Mouse (Mus musculus) layer of hippocampus, adult 9-10 months (tissue): ENCODE results near the gene Gm20388.
"Not testable (repeated sequence)": the region's sequence is repeated elsewhere in the genome, so short reads cannot be mapped to it uniquely, and the experiment has no call there.

Source experiments
- DNase-seq: peaks from one replicate; pipeline ENCODE4 v3.0.0; 2022; ENCODE audit warnings: low spot score

The Gm20388 gene

GRCm38 (mm10) chr8:123420525-123421281, 3510.1 kb downstream of the Gm20388 start:
- no peak for DNase-seq

DNA sequence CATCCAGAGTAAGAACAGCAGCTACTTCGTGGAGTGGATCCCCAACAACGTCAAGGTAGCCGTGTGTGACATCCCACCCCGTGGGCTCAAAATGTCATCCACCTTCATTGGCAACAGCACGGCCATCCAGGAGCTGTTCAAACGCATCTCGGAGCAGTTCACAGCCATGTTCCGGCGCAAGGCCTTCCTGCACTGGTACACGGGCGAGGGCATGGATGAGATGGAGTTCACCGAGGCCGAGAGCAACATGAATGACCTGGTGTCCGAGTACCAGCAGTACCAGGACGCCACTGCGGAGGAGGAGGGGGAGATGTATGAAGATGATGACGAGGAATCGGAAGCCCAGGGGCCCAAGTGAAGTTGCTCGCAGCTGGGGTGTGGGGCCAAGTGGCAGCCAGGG, 3510.7 kb downstream of the Gm20388 start:
- DNase-seq, result no peak

DNA sequence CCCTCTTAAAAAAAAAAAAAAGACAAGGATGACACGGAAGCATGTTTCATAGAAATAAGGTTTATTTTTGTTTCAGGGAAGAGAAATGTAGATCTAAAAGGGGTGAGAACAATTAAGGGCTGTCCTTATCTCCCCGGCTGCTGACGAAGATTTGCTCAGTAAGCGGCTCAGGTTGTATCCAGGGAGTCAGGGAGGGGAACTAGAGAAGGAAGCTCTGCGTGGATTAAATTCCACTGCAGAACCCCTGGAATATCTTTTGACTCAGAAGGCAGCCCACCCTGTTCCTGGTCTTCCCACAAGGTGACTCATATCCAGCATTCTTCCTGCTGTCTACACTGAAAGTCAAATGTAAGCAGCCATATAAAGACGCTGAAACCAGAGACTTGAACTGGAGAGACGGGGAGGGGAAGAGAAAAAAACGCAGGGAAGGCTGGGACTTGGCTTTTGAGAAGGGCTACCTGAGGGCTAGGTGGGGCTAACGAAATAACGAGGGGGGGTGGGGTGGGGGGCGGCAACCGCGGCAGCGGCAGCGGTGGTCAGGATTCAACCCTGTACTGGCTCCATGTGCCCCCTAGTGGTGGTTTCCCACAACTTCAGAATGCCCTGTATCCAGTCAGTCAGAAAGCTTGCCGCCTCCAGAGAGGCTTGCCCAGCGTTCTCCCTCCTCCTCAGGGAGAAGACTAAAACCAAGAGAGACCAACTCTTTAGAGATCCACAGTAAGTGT, 3511.6 kb downstream of the Gm20388 start:
- peak; percentile 65 for DNase-seq

GRCm38 (mm10) chr8:123422781-123423159, 3512.1 kb downstream of the Gm20388 start:
- no peak for DNase-seq

DNA sequence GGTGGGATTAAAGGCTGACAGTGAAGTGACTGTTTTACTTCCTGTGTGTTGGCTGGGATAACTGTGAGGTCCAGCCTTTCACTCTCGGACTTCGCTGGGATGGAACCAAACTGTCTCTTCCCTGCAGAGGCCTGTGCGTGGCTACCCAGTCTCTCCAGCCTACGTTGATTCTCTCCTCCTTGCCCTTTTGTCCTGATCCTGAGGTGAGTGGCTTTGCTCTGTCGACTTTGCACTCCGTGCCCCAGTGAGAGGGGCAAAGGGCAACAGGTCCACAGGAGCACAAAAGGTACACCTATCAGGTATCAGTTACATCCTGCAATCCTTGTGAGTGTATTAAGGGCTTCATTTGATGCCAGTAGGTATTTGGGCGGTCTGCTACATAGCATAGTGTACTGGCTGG, 3512.8 kb downstream of the Gm20388 start, which contains the start of gene Def8:
Gene Def8, plus strand, starts transcription at position 87 of the 400 bp plus-strand sequence.
- DNase-seq, result no peak

DNA sequence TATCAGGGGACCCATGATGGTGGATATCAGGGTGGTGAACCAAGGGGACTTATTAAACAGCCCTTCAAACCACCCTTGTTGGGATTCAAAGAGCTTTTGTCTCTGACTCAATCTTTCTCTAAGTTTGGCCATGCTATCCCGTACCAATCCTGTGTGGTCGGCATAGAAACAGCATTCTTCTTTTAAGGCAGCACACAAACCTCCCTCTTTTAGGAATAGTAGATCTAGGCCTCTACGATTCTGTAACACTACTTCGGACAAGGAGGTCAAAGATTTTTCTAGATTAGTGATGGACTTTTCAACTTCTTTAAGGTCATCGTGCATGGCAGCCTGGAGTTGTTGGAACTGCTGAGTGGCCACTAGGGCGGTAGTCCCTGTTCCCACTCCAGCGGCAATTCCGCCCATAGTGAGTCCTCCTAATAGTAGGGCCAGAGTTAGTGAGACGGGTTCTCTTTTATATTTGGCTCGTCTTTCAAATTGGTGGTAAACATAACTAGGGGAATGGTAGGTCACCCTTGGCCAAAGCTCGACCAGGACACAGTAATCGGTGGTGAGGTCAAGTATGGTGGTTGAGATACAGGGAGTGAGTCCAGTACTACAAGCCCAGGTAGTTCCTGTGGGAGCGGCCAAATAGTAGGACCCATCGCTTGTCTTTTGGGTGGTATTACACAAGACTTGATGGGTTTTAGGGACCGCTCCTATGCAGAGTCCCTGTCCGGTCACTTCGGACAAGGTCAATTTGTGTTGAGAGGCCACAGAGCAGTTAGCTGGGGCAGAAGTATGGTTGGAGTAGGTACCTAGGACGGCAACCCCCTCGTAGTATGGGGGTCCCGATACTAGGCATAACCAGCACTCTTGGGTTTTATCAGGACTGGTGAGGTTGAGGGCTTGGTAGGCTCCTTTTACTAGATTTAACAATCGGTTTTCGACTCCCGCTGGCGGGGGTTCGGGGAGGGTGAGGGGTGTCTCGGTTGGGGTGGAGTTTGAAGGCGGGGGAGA, 3516.2 kb downstream of the Gm20388 start:
- no peak for DNase-seq

GRCm38 (mm10) chr8:123427639-123428275, 3517.1 kb downstream of the Gm20388 start:
- DNase-seq, result no peak

DNA sequence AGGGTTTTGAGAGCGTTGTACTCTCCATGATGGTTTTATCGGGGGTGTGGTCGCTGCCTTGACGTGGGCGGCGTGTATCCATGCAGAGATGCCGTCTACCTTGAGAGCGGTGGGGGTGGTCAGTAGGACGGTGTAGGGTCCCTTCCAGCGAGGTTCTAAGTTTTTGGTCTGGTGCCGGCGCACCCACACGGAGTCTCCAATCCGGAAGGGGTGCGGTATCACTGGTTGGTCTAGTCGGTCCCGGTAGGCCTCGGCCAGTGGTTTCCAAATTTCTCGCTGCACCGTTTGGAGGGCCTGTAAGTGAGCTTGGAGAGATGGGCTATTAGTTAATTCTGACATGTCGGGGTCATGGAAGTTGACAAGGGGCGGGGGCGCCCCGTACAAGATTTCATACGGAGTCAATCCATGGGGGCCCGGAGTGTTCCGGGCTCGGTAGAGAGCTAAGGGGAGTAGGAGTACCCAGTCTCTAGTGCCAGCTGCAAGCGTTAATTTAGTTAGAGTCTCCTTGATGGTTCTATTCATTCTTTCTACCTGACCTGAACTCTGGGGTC, 3517.8 kb downstream of the Gm20388 start:
- DNase-seq, result no peak

DNA sequence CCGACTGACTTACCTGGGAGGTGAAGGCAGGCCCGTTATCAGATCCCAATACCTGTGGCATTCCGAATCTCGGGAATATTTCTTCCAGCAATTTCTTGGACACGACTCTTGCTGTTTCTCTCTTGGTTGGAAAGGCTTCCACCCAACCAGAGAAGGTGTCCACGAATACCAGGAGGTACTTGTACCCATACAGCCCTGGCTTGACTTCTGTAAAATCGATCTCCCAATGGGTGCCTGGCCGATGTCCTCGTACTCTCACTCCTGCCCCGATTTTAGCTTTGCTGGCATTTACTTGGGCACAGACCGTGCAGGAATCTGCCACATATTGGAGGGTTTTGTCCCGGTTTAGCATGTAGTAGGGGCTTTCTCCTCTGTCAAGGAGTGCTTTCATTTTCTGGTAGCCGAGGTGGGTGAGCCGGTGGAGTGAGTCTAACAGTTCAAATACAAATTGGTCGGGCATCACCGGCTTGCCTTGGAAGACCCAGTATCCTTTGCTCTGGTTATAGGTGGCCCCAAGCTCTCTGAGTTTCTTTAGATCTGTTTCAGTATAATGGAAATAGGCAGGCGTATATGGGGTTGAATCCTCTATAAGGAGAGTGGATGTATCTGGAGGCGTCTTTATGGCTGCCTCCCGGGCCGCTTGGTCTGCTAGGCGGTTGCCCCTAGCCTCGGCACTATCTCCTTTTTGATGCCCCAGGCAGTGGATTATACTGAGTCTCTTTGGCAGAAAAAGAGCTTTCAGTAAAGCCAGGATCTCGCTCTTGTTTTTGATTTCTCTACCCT, 3518.5 kb downstream of the Gm20388 start:
- DNase-seq, result no peak

GRCm38 (mm10) chr8:123429722-123430013, 3519.0 kb downstream of the Gm20388 start:
- not testable (repeated sequence) for DNase-seq

DNA sequence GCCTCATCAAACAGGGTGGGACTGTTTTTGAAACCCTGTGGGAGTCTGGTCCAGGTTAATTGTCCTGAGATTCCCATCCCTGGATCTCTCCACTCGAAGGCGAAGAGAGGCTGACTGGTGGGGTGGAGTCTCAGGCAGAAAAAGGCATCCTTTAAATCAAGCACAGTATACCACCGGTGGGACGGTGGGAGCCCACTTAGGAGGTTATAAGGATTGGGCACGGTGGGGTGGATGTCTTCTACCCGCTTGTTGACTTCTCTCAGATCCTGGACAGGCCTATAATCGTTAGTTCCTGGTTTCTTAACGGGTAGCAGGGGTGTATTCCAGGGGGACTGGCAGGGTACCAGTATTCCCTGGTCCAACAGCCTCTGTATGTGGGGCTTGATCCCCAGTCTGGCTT, 3520.3 kb downstream of the Gm20388 start:
- not testable (repeated sequence) for DNase-seq

DNA sequence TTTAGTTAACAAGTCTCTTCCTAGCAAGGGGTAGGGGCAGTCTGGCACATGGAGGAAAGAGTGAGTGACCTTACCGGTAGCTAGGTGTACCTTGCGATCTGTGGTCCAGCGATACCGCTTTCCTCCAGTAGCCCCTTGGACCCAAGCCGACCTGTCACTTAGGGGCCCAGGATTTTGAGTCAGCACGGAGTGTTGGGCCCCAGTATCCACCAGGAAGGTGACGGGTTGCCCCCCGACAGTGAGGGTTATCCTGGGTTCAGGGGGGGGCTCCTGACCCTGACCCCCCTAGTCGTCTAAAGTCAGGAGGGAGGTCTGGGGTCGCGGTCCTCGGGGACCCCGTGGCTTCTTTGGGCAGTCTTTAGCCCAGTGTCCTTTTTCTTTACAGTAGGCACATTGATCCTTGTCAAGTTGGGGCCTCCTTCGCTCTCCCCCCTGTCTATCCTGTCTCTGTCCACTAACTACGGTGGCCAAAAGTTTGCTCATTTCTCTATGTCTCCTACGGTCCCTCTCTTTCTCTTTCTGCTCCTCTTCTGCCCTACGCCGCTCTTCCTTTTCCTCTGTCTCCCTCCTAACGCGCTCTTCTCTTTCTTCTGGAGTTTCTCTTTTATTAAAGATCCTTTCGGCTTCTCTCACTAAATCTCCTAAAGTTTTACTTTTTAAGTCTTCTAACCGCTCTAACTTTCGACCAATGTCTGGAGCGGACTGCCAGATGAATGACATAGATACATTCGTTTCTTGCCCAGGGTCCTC, 3521.2 kb downstream of the Gm20388 start:
- DNase-seq, result no peak

GRCm38 (mm10) chr8:123432381-123432780, 3521.7 kb downstream of the Gm20388 start:
- no peak for DNase-seq

DNA sequence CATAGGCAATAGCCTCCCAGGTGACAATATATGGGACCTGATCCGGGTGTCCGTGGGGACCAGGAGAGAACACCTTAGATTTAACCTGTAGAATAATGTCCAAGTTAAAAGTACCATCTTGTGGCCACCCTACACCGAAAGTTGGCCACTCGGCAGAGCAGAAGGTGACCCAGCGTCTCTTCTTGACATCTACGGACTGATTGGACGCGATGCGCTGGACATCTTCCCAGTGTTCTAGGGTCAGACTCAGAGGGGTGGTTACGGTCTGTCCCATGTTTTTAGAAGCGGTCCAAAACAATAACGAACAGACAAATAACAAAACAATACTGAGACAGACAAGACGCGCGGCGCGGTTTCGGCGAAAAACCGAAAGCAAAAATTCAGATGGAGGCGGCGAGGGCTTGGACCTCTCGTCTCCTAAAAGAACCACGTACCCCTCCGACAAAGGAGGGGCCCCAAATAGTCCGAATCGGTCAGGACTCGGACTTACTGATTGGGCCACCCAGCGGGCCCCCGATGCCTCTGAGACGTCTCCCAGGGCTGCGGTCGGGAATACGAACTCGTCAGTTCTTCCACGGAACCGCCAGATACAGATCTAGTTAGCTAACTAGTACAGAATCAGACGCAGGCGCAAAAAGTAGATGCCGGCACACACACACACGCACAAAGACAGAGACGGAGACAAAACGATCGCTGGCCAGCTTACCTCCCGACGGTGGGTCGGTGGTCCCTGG, 3522.8 kb downstream of the Gm20388 start:
- DNase-seq, result not testable (repeated sequence)

- DNase-seq, result no peak
Measured at GRCm38 (mm10) chr8:123441788-123442187, 3531.1 kb downstream of the Gm20388 start.

- DNase-seq, result no peak
Measured at GRCm38 (mm10) chr8:123442351-123442750, 3531.7 kb downstream of the Gm20388 start.

- DNase-seq, result peak; percentile 91
Measured at GRCm38 (mm10) chr8:123442871-123443575, 3532.4 kb downstream of the Gm20388 start.

GRCm38 (mm10) chr8:123443576-123443921, 3532.9 kb downstream of the Gm20388 start:
- no peak for DNase-seq

GRCm38 (mm10) chr8:123444131-123444530, 3533.5 kb downstream of the Gm20388 start:
- no peak for DNase-seq
